Mouse (Mus musculus) limb, embryonic 14.5 days (tissue): ENCODE results near the gene Prom1. TPM values are rescaled to one million over a fixed set of nuclear protein-coding genes. Genes with fewer than 3 reads are reported as not detected.

Experiments used
- ATAC-seq: fragments of 200-750 bp; cut with Nextera tagmentation; 2 replicates; pipeline ENCODE4 v1.8.0; 2017; ENCODE audit warnings: low read depth, moderate number of reproducible peaks, moderate TSS enrichment; ENCODE audit not compliant: low FRiP score
- DNase-seq: peaks from one replicate; pipeline ENCODE4 v3.0.0-alpha.2; 2015; ENCODE audit warnings: low spot score
- H3K27ac ChIP-seq: fragments of 300-500 bp; sonication (generic); replicated peaks from 2 replicates; pipeline ENCODE4 v1.5.1; 2014; ENCODE audit warnings: low read depth, mild to moderate bottlenecking, low read length, moderate library complexity, mixed read lengths
- H3K27me3 ChIP-seq: fragments of 300-500 bp; sonication (generic); 2 replicates; pipeline ENCODE4 v1.6.1; 2014; ENCODE audit warnings: low read length, mixed read lengths; ENCODE audit not compliant: control insufficient read depth, insufficient read depth
- H3K36me3 ChIP-seq: fragments of 300-500 bp; sonication (generic); 2 replicates; pipeline ENCODE4 v1.6.1; 2014; ENCODE audit warnings: mild to moderate bottlenecking, low read length, moderate library complexity, mixed read lengths; ENCODE audit not compliant: control insufficient read depth, insufficient read depth
- H3K4me1 ChIP-seq: fragments of 300-500 bp; sonication (generic); 2 replicates; pipeline ENCODE4 v1.6.1; 2014; ENCODE audit warnings: antibody characterized with exemption, low read length, mixed read lengths; ENCODE audit not compliant: control insufficient read depth, insufficient read depth
- H3K4me2 ChIP-seq: fragments of 300-500 bp; sonication (generic); replicated peaks from 2 replicates; pipeline ENCODE4 v1.6.1; 2014; ENCODE audit warnings: low read depth, mild to moderate bottlenecking, low read length, moderate library complexity; ENCODE audit not compliant: severe bottlenecking
- H3K4me3 ChIP-seq: fragments of 300-500 bp; sonication (generic); replicated peaks from 2 replicates; pipeline ENCODE4 v1.5.1; 2014; ENCODE audit warnings: low read length
- H3K9ac ChIP-seq: fragments of 300-500 bp; sonication (generic); 2 replicates; pipeline ENCODE4 v1.6.1; 2014; ENCODE audit warnings: mild to moderate bottlenecking, low read depth, low read length, moderate library complexity; ENCODE audit not compliant: severe bottlenecking
- H3K9me3 ChIP-seq: fragments of 300-500 bp; sonication (generic); 2 replicates; pipeline ENCODE4 v1.6.1; 2016; ENCODE audit warnings: low read length; ENCODE audit not compliant: control insufficient read depth
- POLR2A ChIP-seq: fragments of 200-500 bp; IDR thresholded peaks from 2 replicates; pipeline ENCODE4 v1.8.0; 2012; ENCODE audit warnings: inconsistent platforms, mild to moderate bottlenecking, moderate library complexity, borderline replicate concordance; ENCODE audit not compliant: insufficient read depth, insufficient read length; ENCODE audit errors: extremely low read depth
- WGBS: fragments of 180-500 bp; shearing (Covaris S2); extraction: QIAGEN DNeasy Blood & Tissue Kit; methylation state at CpG from one replicate; pipeline ENCODE4 v1.1.7; 2014; 5-methylcytosine and 5-hydroxymethylcytosine counted together
- polyA plus RNA-seq, 2 experiments: library from polyadenylated mRNA; depleted of rRNA in 1 of 2; stranded (reverse) in 1 of 2; unstranded in 1 of 2; fragments of >200 nt; fragmentation: Nextera tagmentation in 1 of 2; extraction: Ambion mirVana in 1 of 2; gene quantifications; 2 replicates each; pipeline versions ENCODE4 v1.2.1 to v1.2.3; 2012 to 2014

Prom1 gene
- polyA plus RNA-seq, 2 experiments = 24.9 to 39.8 TPM

- Histone ChIP-seq H3K27me3 (no peaks in the 10 kb centered on the region), H3K27ac (no peak overlapping the region), H3K4me1 (no peaks in the 10 kb centered on the region), H3K4me2 (no peak overlapping the region), H3K4me3 (no peak overlapping the region), H3K9me3 (no peaks in the 10 kb centered on the region), H3K9ac (no peak overlapping the region), H3K36me3 (no peaks in the 10 kb centered on the region)
- ATAC-seq = no peak
- TF ChIP-seq POLR2A = no peak
- WGBS = 90% methylated on average over 3 of the region's 3 CpGs
- DNase-seq = no peak
Measured at GRCm38 (mm10) chr5:43961056-43961455, 140.8 kb downstream of the Prom1 start.

DNA sequence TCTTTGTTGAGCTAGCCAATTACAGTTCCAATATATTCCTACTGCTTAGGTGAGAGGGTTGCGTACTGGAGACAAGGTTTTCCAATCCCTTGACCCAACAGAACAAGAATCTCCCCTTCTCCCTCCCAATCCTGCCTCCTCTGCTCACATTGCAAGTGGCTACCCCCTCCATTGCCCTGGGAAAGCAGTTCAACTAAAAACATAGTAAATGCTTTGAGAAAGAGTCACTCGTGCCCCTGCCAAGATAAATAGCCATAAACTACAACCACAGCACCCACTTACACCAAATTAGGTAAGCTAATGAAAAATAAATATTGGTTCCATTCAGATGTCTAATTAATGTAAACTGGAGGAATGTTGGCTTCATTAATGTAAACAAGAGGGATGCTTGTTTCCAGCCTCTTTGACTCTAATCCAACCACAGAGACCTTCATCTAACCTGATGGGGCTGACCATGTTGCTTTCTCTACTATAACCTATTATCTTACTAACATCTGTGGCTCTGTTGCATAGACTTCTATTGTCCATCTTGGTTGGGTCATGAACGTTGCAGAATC, 141.9 kb downstream of the Prom1 start:
- Histone ChIP-seq H3K4me1 (no peaks in the 10 kb centered on the region), H3K27ac (no peak overlapping the region), H3K4me2 (no peak overlapping the region), H3K9ac (no peak overlapping the region), H3K27me3 (no peaks in the 10 kb centered on the region), H3K4me3 (no peak overlapping the region), H3K9me3 (no peaks in the 10 kb centered on the region), H3K36me3 (no peaks in the 10 kb centered on the region)
- 50% methylated on average over 2 of the region's 3 CpGs for WGBS
- ATAC-seq = no peak
- no peak for DNase-seq
- TF ChIP-seq POLR2A = no peak

DNA sequence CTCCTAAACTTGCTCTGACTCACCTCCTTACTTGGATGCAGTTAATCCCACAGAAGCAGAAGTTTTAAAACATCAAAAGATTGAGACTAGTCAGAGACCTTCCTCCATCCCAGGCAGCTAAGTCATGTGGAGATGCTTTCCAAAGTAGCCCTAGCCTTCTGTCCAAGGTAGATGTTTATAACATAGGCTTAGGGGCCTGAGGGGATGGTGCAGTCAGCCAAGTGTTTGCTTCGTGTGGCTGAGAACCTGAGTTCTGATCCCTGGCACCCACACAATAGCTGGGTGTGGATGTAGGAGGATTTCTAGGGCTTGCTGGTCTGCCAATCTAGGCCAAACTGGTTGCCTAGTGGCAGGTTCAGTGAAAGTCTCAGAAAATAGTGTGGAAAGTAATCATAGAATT, 148.6 kb downstream of the Prom1 start:
- Histone ChIP-seq H3K9ac (no peak overlapping the region), H3K4me1 (peaks cover 10% of the 10 kb centered on the region), H3K4me3 (no peak overlapping the region), H3K27ac (no peak overlapping the region), H3K9me3 (no peaks in the 10 kb centered on the region), H3K27me3 (no peaks in the 10 kb centered on the region), H3K36me3 (no peaks in the 10 kb centered on the region), H3K4me2 (no peak overlapping the region)
- no peak for TF ChIP-seq POLR2A
- DNase-seq (no peak), ATAC-seq (no peak)
- WGBS = 50% methylated on average over 1 of the region's 1 CpGs

DNA sequence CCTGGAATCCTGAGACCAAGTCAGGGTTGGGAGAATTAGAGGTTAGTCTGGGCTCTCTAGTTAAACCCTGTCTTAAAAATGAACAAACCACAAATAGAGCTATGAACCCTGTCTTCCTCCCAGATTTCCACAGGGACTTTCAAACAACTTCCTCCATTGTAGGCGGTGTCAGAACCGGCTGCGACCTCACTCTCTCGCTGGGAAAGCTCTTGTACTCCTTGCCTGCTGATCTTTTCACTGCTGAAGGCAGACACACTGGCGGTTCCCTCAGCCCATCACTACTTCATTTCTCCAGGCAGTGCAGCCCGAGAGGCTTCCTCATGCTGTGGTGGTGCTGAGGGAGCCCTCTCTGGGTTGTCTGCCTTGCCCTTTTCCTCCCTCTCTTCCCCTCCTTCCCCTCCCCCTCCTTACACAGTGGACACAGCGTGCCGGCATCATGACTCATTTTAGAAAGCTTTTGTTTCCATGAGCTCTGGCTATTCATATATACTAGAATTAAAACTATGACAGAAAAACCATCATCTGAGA, 153.0 kb downstream of the Prom1 start:
- H3K4me3 ChIP-seq = no peak overlapping the region
- WGBS = 6% methylated on average over 8 of the region's 8 CpGs
- no peaks in the 10 kb centered on the region for H3K27me3 ChIP-seq
- no peak overlapping the region for H3K9ac ChIP-seq
- H3K4me1 ChIP-seq = peaks cover 17% of the 10 kb centered on the region
- DNase-seq (peak; percentile 15), ATAC-seq (peak; percentile 64)
- no peak for TF ChIP-seq POLR2A
- no peaks in the 10 kb centered on the region for H3K36me3 ChIP-seq
- peak overlapping the region; percentile 27 for H3K4me2 ChIP-seq
- H3K27ac ChIP-seq = 0 out of 2 replicates have a peak overlapping the region, but pooled peaks have one; percentile 40
- no peaks in the 10 kb centered on the region for H3K9me3 ChIP-seq

DNA sequence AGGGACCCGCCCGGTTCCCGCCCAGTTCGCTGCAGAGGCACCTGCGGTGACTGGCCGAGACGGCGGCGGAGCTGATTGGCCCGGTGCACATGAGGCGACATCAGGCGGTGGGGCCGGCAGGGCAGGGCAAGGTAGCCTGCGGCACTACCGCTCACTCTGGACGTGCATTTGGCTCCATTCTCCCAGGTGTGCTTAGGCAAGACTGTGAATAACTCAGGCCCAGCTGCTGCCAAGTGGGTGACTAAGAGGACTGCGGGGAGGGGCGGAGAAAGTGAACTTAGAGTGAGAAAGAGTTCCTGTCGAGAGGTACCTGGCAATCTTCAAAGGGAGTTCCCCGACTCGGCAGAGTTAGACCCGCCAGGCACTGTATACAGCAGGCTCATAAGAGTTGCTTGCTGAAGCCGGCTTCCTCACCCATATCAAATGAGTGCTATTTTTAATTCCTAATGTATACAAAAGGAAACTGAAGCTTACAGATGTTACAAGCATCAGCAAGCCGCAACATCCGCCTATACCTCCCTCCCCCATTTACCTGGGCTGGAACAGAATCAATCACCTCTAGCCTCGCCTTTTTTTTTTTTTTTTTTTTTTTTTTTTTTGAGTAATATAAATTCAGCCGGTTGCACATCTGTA, 153.6 kb downstream of the Prom1 start:
- peak; percentile 84 for ATAC-seq
- Histone ChIP-seq H3K27ac (peak overlapping the region; percentile 33; the same call in 1 of the 2 replicates), H3K4me2 (peak overlapping the region; percentile 46), H3K9ac (no peak overlapping the region), H3K4me3 (peak overlapping the region; percentile 17), H3K27me3 (no peaks in the 10 kb centered on the region), H3K9me3 (no peaks in the 10 kb centered on the region), H3K4me1 (peaks cover 17% of the 10 kb centered on the region), H3K36me3 (no peaks in the 10 kb centered on the region)
- peak; percentile 76 for DNase-seq
- WGBS = 2% methylated on average over 27 of the region's 27 CpGs
- no peak for TF ChIP-seq POLR2A
